Mouse (Mus musculus) left cerebral cortex, postnatal 36 days (tissue): ENCODE results near the gene Nek5. TPM values are rescaled to one million over a fixed set of nuclear protein-coding genes. Genes with fewer than 3 reads are reported as not detected.

Experiments used
- DNase-seq, 2 experiments: peaks; one replicate each; pipeline ENCODE4 v3.0.0; 2021 to 2022; ENCODE audit warnings: low spot score in 2 of 2, mixed read lengths in 1 of 2
- intact Hi-C: fragments of 180-260 bp; cut with DNase I; formaldehyde crosslinking; loops from one replicate; pipeline ENCODE4 v1.15.1; 2025
- total RNA-seq, 2 experiments: library from RNA; stranded (reverse); gene quantifications; 2 replicates each; pipeline ENCODE4 v1.2.3; 2021

Gene Nek5
- total RNA-seq, 2 experiments from 2014 or later: not detected

- intact Hi-C loops: no loop called here
- no peak for DNase-seq
These were observed 88.7 kb downstream of the Nek5 start for GRCm38 (mm10) chr8:22036137-22036536.

GRCm38 (mm10) chr8:22030990-22031389, 93.9 kb downstream of the Nek5 start:
- intact Hi-C loops: no loop called here
- no peak for DNase-seq

GRCm38 (mm10) chr8:22028973-22029372, 95.9 kb downstream of the Nek5 start:
- intact Hi-C loops: no loop called here

GRCm38 (mm10) chr8:22025241-22025640, 99.6 kb downstream of the Nek5 start:
- DNase-seq: no peak
- intact Hi-C loops: no loop called here

More at GRCm38 (mm10) chr8:22028973-22029372, 95.9 kb downstream of the Nek5 start:
- no peak for DNase-seq

Other genes with a start within 250 kb of the Nek5 start
- not detected for gene Defb9, start 239.6 kb downstream of the Nek5 start, total RNA-seq
- not detected for gene Defb11, start 218.6 kb downstream of the Nek5 start, total RNA-seq
- not detected for gene Defb15, start 192.3 kb downstream of the Nek5 start, total RNA-seq
- gene Defb35, start 186.7 kb downstream of the Nek5 start, total RNA-seq: not detected
- gene Defb13, start 178.3 kb downstream of the Nek5 start, total RNA-seq: not detected
- gene Fam90a1a, start 166.3 kb downstream of the Nek5 start, total RNA-seq: not detected
- not detected for gene Ccdc70, start 155.3 kb downstream of the Nek5 start, total RNA-seq
- gene Atp7b, start 64.7 kb downstream of the Nek5 start, total RNA-seq: 1 to 10 TPM; 1.7 to 1.9 TPM
- gene Alg11, start 64.3 kb downstream of the Nek5 start, total RNA-seq: 10 to 100 TPM; 30.7 to 35.7 TPM
- 1 to 10 TPM; 1.7 to 2.2 TPM for gene Nek3, start 41.4 kb upstream of the Nek5 start, total RNA-seq
- under 1 TPM; 0.62 to 0.86 TPM for gene Ckap2, start 60.8 kb upstream of the Nek5 start, total RNA-seq
- 10 to 100 TPM; 24.9 to 28.1 TPM for gene Vps36, start 67.8 kb upstream of the Nek5 start, total RNA-seq
- 1 to 10 TPM; 3.4 to 3.9 TPM for gene Thsd1, start 102.3 kb upstream of the Nek5 start, total RNA-seq
- gene Tpte, start 158.4 kb upstream of the Nek5 start, total RNA-seq: not detected